Mouse (Mus musculus): ENCODE measurements around the gene N4bp3. TPM values are rescaled to one million over a fixed set of nuclear protein-coding genes. Genes with fewer than 3 reads are reported as not detected.
"Not testable (repeated sequence)": the region's sequence is repeated elsewhere in the genome, so short reads cannot be mapped to it uniquely, and the experiment has no call there.

The N4bp3 gene
- polyA plus RNA-seq, 1 experiment: 9.1 TPM

DNA sequence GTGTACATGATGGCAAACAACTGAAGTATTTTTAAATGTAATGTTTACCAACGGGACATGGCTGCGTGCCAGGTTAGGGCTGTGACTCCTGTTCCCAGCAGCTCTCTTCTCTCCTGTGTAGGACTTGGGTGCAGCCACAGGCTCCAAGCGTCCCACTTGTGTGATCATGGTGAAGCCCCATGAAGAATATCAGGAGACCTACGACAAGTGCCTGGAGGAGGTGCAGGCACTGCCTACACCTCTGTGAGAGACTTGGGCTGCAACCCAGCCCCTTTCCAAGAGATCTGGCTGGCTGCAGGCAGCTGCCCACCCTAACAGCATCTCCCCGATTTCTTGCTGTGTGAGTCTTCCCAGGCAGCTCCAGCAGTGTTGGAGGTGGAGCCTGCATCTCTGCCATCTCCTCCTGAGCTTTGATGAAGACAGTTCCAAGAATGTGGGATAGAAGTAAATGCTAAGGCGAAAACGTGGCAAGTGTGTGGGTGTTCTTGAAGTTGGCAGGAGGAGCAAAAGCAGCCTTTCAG, 27.6 kb downstream of the N4bp3 start:
- Histone ChIP-seq H3K4me3 (ENCODE audit: insufficient read depth, low read length) (no peak overlapping the region), H3K4me1 (ENCODE audit: control insufficient read depth, insufficient read depth, low read length) (peaks cover 15% of the 10 kb centered on the region), H3K27ac (ENCODE audit: insufficient read depth, low read length) (peak overlapping the region; percentile 66; the same call in 1 of the 2 replicates)
- TF ChIP-seq CTCF (IDR thresholded peaks at IDR 0.05; ENCODE audit: extremely low read depth, insufficient read depth, low read length): no peak
- peak; percentile 54; the same call in 1 of the 2 replicates for TF ChIP-seq POLR2A (IDR thresholded peaks at IDR 0.05; ENCODE audit: extremely low read depth, insufficient read depth, low read length)

DNA sequence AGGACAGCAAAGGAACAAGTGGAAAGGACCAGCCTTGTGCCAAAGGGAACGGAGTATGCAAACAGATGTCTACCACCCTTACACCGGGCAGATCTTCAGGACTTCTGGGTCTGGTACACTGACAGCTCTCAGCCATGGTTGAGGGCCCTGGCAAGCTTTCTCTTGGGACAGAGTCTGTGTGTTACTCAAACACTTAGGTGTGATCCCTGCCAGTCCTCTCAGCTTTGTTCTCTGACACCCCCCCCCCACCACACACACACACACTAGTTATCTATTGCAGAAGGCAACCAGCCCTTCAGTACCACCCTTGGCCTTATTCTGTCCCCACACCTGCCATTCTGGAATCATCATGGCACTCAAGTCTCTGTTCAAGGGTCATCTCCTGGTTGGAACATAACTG, 28.9 kb downstream of the N4bp3 start:
- no peak for TF ChIP-seq CTCF (IDR thresholded peaks at IDR 0.05; ENCODE audit: extremely low read depth, insufficient read depth, low read length)
- TF ChIP-seq POLR2A (IDR thresholded peaks at IDR 0.05; ENCODE audit: extremely low read depth, insufficient read depth, low read length): no peak
- Histone ChIP-seq H3K4me1 (ENCODE audit: control insufficient read depth, insufficient read depth, low read length) (peaks cover 14% of the 10 kb centered on the region), H3K4me3 (ENCODE audit: insufficient read depth, low read length) (no peak overlapping the region), H3K27ac (ENCODE audit: insufficient read depth, low read length) (peak overlapping the region; percentile 66)

GRCm38 (mm10) chr11:51620084-51620483, 30.6 kb downstream of the N4bp3 start:
- peak overlapping the region; percentile 77 for H3K4me3 ChIP-seq (ENCODE audit: insufficient read depth, low read length)
- H3K4me1 ChIP-seq (ENCODE audit: control insufficient read depth, insufficient read depth, low read length): peaks cover 15% of the 10 kb centered on the region
- H3K27ac ChIP-seq (ENCODE audit: insufficient read depth, low read length): no peak overlapping the region
- TF ChIP-seq POLR2A (IDR thresholded peaks at IDR 0.05; ENCODE audit: extremely low read depth, insufficient read depth, low read length) (no peak), CTCF (IDR thresholded peaks at IDR 0.05; ENCODE audit: extremely low read depth, insufficient read depth, low read length) (no peak)

- Histone ChIP-seq H3K27ac (ENCODE audit: insufficient read depth, low read length) (no peak within 1 kb of the TSS), H3K4me1 (ENCODE audit: control insufficient read depth, insufficient read depth, low read length) (peaks cover 15% of the 10 kb centered on the region), H3K4me3 (ENCODE audit: insufficient read depth, low read length) (peak within 1 kb of the TSS; percentile 77)
- TF ChIP-seq POLR2A (IDR thresholded peaks at IDR 0.05; ENCODE audit: extremely low read depth, insufficient read depth, low read length) (no peak), CTCF (IDR thresholded peaks at IDR 0.05; ENCODE audit: extremely low read depth, insufficient read depth, low read length) (no peak)
Observed at GRCm38 (mm10) chr11:51619409-51620060, 31.1 kb downstream of the N4bp3 start, which contains the start of gene Nhp2. Nhp2 (plus strand) TSS chr11:51619735.

GRCm38 (mm10) chr11:51618894-51619408, 31.7 kb downstream of the N4bp3 start:
- peaks cover 14% of the 10 kb centered on the region for H3K4me1 ChIP-seq (ENCODE audit: control insufficient read depth, insufficient read depth, low read length)
- TF ChIP-seq POLR2A (IDR thresholded peaks at IDR 0.05; ENCODE audit: extremely low read depth, insufficient read depth, low read length): no peak
- TF ChIP-seq CTCF (IDR thresholded peaks at IDR 0.05; ENCODE audit: extremely low read depth, insufficient read depth, low read length): no peak
- no peak overlapping the region for H3K27ac ChIP-seq (ENCODE audit: insufficient read depth, low read length)
- H3K4me3 ChIP-seq (ENCODE audit: insufficient read depth, low read length): peak overlapping the region; percentile 77

DNA sequence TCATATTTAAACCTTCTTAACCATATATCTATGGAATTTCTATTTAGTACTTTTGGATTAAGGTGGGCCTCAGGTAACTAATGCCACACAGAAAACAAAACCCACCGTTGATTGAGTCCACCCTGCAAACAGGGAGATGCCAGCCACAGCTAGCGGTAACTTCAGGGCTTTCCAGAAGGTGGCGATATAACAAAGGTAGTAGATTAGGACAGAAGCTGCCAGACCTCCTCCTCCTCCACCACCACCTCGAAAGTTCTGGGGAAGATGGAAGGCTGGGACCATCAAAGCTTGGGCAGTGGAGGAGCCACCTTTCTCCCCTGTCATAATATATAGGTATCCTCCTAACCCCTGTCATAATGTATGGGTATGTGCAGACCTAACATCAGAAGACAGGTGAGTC, 32.9 kb downstream of the N4bp3 start:
- TF ChIP-seq CTCF (IDR thresholded peaks at IDR 0.05; ENCODE audit: extremely low read depth, insufficient read depth, low read length): peak; percentile 92
- no peak for TF ChIP-seq POLR2A (IDR thresholded peaks at IDR 0.05; ENCODE audit: extremely low read depth, insufficient read depth, low read length)
- Histone ChIP-seq H3K4me1 (ENCODE audit: control insufficient read depth, insufficient read depth, low read length) (peaks cover 11% of the 10 kb centered on the region), H3K4me3 (ENCODE audit: insufficient read depth, low read length) (no peak overlapping the region), H3K27ac (ENCODE audit: insufficient read depth, low read length) (no peak overlapping the region)

- H3K27ac ChIP-seq (ENCODE audit: insufficient read depth, low read length); H3K4me1 ChIP-seq (ENCODE audit: control insufficient read depth, insufficient read depth, low read length): not testable (repeated sequence)
- peak overlapping the region; percentile 37; the same call in 1 of the 2 replicates for H3K4me3 ChIP-seq (ENCODE audit: insufficient read depth, low read length)
Observed at GRCm38 (mm10) chr11:51616113-51616512, 34.5 kb downstream of the N4bp3 start.

- peak overlapping the region; percentile 37 for H3K4me3 ChIP-seq (ENCODE audit: insufficient read depth, low read length)
- TF ChIP-seq CTCF (IDR thresholded peaks at IDR 0.05; ENCODE audit: extremely low read depth, insufficient read depth, low read length) (no peak), POLR2A (IDR thresholded peaks at IDR 0.05; ENCODE audit: extremely low read depth, insufficient read depth, low read length) (peak; percentile 75)
- peaks cover 2% of the 10 kb centered on the region for H3K4me1 ChIP-seq (ENCODE audit: control insufficient read depth, insufficient read depth, low read length)
- peak overlapping the region; percentile 45; the same call in 1 of the 2 replicates for H3K27ac ChIP-seq (ENCODE audit: insufficient read depth, low read length)
Observed at GRCm38 (mm10) chr11:51615601-51616000, 35.0 kb downstream of the N4bp3 start.

- peak overlapping the region; percentile 37; the same call in 1 of the 2 replicates for H3K4me3 ChIP-seq (ENCODE audit: insufficient read depth, low read length)
- H3K4me1 ChIP-seq (ENCODE audit: control insufficient read depth, insufficient read depth, low read length): peaks cover 2% of the 10 kb centered on the region
- H3K27ac ChIP-seq (ENCODE audit: insufficient read depth, low read length): peak overlapping the region; percentile 45; the same call in 1 of the 2 replicates
- TF ChIP-seq POLR2A (IDR thresholded peaks at IDR 0.05; ENCODE audit: extremely low read depth, insufficient read depth, low read length) (no peak), CTCF (IDR thresholded peaks at IDR 0.05; ENCODE audit: extremely low read depth, insufficient read depth, low read length) (no peak)
Observed at GRCm38 (mm10) chr11:51615129-51615528, 35.5 kb downstream of the N4bp3 start.

DNA sequence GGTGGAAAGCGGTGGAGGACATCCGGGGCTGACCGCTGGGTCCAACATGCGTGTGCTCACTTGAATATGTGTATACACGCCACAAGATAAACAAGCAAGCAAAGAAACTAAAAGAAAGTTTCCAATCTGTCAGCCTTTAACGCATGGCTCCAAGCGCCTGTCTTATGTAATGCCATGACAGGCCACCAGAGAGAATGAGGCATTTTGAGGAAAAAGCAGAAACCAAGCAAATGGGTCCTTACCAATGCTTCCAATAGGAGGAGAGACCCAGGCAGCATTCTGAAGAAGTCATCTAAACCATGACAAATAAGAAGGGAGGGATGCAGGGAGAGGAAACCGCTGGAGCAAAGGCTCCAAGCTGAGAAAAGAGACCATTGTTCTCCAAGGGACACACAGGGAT, 36.4 kb downstream of the N4bp3 start:
- TF ChIP-seq CTCF (IDR thresholded peaks at IDR 0.05; ENCODE audit: extremely low read depth, insufficient read depth, low read length): no peak
- TF ChIP-seq POLR2A (IDR thresholded peaks at IDR 0.05; ENCODE audit: extremely low read depth, insufficient read depth, low read length): no peak
- Histone ChIP-seq H3K27ac (ENCODE audit: insufficient read depth, low read length) (no peak overlapping the region), H3K4me1 (ENCODE audit: control insufficient read depth, insufficient read depth, low read length) (peaks cover 2% of the 10 kb centered on the region), H3K4me3 (ENCODE audit: insufficient read depth, low read length) (no peak overlapping the region)

- H3K4me3 ChIP-seq (ENCODE audit: insufficient read depth, low read length); H3K27ac ChIP-seq (ENCODE audit: insufficient read depth, low read length); H3K4me1 ChIP-seq (ENCODE audit: control insufficient read depth, insufficient read depth, low read length): not testable (repeated sequence)
Observed at GRCm38 (mm10) chr11:51609940-51610339, 40.7 kb downstream of the N4bp3 start.
